Mouse (Mus musculus): ENCODE data around the gene Rsu1.

DNA sequence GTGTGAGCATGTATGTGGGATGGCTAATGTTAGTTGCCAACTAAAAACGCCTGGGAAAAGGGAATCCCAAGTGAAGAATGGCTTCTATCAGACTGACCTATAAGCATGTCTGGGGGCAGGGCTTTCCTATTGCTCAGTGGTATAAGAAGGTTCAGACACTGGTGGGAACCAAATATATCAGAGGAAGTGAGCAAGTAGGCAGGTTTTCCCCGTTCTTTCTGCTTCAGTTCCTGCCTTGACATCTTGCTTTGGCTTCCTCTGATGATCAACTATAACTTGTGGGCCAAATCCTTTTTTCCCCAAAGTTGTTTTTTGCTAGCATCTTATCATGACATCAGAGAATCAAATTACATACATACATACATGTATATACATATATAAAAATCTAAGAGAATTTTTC is 51.1 kb downstream of the Rsu1 start:
- TF ChIP-seq CTCF (conservative IDR thresholded peaks at IDR 0.05; ENCODE audit: insufficient read depth, insufficient read length, low read depth, low read length) (no peak), POLR2A (IDR thresholded peaks at IDR 0.05; ENCODE audit: low read depth, low read length) (no peak)
